In the genomic region with DNA sequence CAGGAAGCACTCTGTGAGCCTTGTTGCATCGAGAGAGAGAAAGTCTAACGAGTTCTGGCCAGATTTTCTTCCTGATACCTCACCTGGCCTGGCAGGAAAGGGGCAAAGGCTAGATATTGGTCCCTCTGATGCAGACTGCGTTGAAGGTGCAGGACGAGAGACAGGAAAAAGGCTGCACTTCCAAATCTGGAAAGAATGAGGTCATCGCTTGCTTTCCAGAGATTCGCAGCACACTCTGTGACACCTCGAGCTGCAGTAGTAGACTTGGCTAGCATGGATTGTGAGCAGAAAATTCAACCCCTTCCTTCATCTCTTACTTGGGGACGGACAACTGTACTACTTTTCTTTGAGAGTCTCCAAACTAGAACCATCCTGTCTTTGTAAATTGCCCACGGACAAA, we compare ENCODE assay signal across 33 mouse cellular contexts. TPM values are rescaled to one million over a fixed set of nuclear protein-coding genes. Genes with fewer than 3 reads are reported as not detected.
DNase-seq lines count a peak whose midpoint lies in the region; ATAC-seq and TF ChIP-seq lines count a peak whose summit lies in the region.
"Had no signal": no experiment of that assay in that cellular context is flagged by ENCODE, and none has a peak within 500 bp of the region (broad histone marks: within the 10 kb centered on the region; RNA-seq: fewer than 3 reads in every experiment).

No protein-coding gene starts in this region.

- ATAC-seq in heart, embryonic 11.5 days (replicated peaks; ENCODE audit: insufficient number of reproducible peaks, low FRiP score, low TSS enrichment) = no peak
- ATAC-seq in heart, postnatal 0 days (ENCODE audit: insufficient read depth, low read depth) = no peak
- ATAC-seq in stomach, embryonic 14.5 days (ENCODE audit: insufficient number of reproducible peaks, insufficient read depth, low FRiP score, low read depth) = no peak
- ATAC-seq in hindbrain, embryonic 14.5 days (ENCODE audit: low FRiP score) = no peak
- no peak for ATAC-seq in monocyte, adult 5-6 weeks (replicated peaks; ENCODE audit: insufficient number of reproducible peaks, low FRiP score, low TSS enrichment, poor library complexity, severe bottlenecking)
- ATAC-seq: CD4-positive, CD25-positive, alpha-beta regulatory T cell, adult 4 months; forebrain, embryonic 16.5 days had no signal

- DNase-seq in heart, adult 8-10 months (ENCODE audit: low spot score) = no peak
- DNase-seq in heart, postnatal 0 days (ENCODE audit: low spot score) = no peak
- no peak for DNase-seq in heart, postnatal 25 days (ENCODE audit: low spot score)
- DNase-seq in brain, adult 2 months (ENCODE audit: low read depth, low spot score) = peak; percentile 5
- DNase-seq in hindbrain, embryonic 14.5 days (ENCODE audit: low spot score) = no peak
- DNase-seq: adrenal gland, postnatal 36 days; cerebellum, adult 11-12 months; cerebellum, postnatal 10 days; gastrocnemius, postnatal 14 days; heart, postnatal 4 days; kidney, adult 11 months; kidney, postnatal 4 days; layer of hippocampus, adult 9-11 months; left cerebral cortex, postnatal 4 days; lung, adult 18-20 months; right cerebral cortex, postnatal 14 days; spleen, adult 18-20 months; thymus, adult 2 months; thymus, postnatal 4 days had no signal

- H3K4me2 ChIP-seq in heart, embryonic 11.5 days = peak overlapping the region; percentile 47
- peak overlapping the region; percentile 22 for H3K4me2 ChIP-seq in heart, postnatal 0 days (ENCODE audit: low read depth, low read length)
- 0 out of 2 replicates have a peak overlapping the region, but pooled peaks have one; percentile 5 for H3K4me2 ChIP-seq in stomach, embryonic 14.5 days (replicated peaks; ENCODE audit: low read depth, low read length)
- no peak overlapping the region for H3K4me2 ChIP-seq in hindbrain, embryonic 14.5 days (replicated peaks)
- H3K4me2 ChIP-seq: hindbrain, embryonic 15.5 days; kidney, embryonic 15.5 days; limb, embryonic 15.5 days; midbrain, embryonic 12.5 days had no signal

- no peak for TF ChIP-seq EP300 in heart, postnatal 0 days (IDR thresholded peaks at IDR 0.05; ENCODE audit: low read depth)

- no peak for TF ChIP-seq CTCF in heart, postnatal 0 days (IDR thresholded peaks at IDR 0.05; ENCODE audit: low read depth)

- no peaks in the 10 kb centered on the region for H3K9me3 ChIP-seq in heart, embryonic 11.5 days (replicated peaks; ENCODE audit: control insufficient read depth, low read length)
- no peaks in the 10 kb centered on the region for H3K9me3 ChIP-seq in heart, postnatal 0 days (replicated peaks; ENCODE audit: control insufficient read depth, low read length)
- no peaks in the 10 kb centered on the region for H3K9me3 ChIP-seq in stomach, embryonic 14.5 days (ENCODE audit: control insufficient read depth, low read depth, low read length)
- H3K9me3 ChIP-seq in hindbrain, embryonic 14.5 days (ENCODE audit: control insufficient read depth, low read length) = no peaks in the 10 kb centered on the region
- H3K9me3 ChIP-seq: embryonic facial prominence, embryonic 10.5 days; forebrain, embryonic 10.5 days; hindbrain, embryonic 15.5 days; kidney, embryonic 15.5 days; limb, embryonic 15.5 days; midbrain, embryonic 12.5 days had no signal

- no peak overlapping the region for H3K27ac ChIP-seq in heart, embryonic 11.5 days (ENCODE audit: low read depth, low read length)
- H3K27ac ChIP-seq in heart, postnatal 0 days (ENCODE audit: low read depth) = no peak overlapping the region
- H3K27ac ChIP-seq in stomach, embryonic 14.5 days (ENCODE audit: low read length) = no peak overlapping the region
- no peak overlapping the region for H3K27ac ChIP-seq in hindbrain, embryonic 14.5 days
- H3K27ac ChIP-seq: embryonic facial prominence, embryonic 10.5 days; forebrain, embryonic 10.5 days; hindbrain, embryonic 15.5 days; kidney, embryonic 15.5 days; limb, embryonic 15.5 days; midbrain, embryonic 12.5 days had no signal

- H3K9ac ChIP-seq in heart, embryonic 11.5 days (ENCODE audit: low read depth, low read length) = no peak overlapping the region
- H3K9ac ChIP-seq in heart, postnatal 0 days (replicated peaks; ENCODE audit: low read depth, low read length) = no peak overlapping the region
- no peak overlapping the region for H3K9ac ChIP-seq in stomach, embryonic 14.5 days (replicated peaks; ENCODE audit: low read depth, low read length)
- no peak overlapping the region for H3K9ac ChIP-seq in hindbrain, embryonic 14.5 days
- H3K9ac ChIP-seq: hindbrain, embryonic 15.5 days; kidney, embryonic 15.5 days; limb, embryonic 15.5 days; midbrain, embryonic 12.5 days had no signal

- no peaks in the 10 kb centered on the region for H3K4me1 ChIP-seq in heart, embryonic 11.5 days (ENCODE audit: control insufficient read depth, insufficient read depth, low read length)
- H3K4me1 ChIP-seq in heart, postnatal 0 days (ENCODE audit: control insufficient read depth, insufficient read depth) = 0 out of 2 replicates have a peak, but pooled peaks cover 6% of the 10 kb centered on the region
- no peaks in the 10 kb centered on the region for H3K4me1 ChIP-seq in stomach, embryonic 14.5 days (ENCODE audit: control insufficient read depth, insufficient read depth, low read length)
- peaks cover 3% of the 10 kb centered on the region; the same call in 1 of the 2 replicates for H3K4me1 ChIP-seq in hindbrain, embryonic 14.5 days (replicated peaks; ENCODE audit: control insufficient read depth, insufficient read depth, low read length)

- H3K4me3 ChIP-seq in heart, embryonic 11.5 days (ENCODE audit: low read depth, low read length) = no peak overlapping the region
- 0 out of 2 replicates have a peak overlapping the region, but pooled peaks have one; percentile 3 for H3K4me3 ChIP-seq in heart, postnatal 0 days (ENCODE audit: low read depth, low read length)
- H3K4me3 ChIP-seq in stomach, embryonic 14.5 days (ENCODE audit: low read depth, low read length) = no peak overlapping the region
- H3K4me3 ChIP-seq in hindbrain, embryonic 14.5 days (replicated peaks; ENCODE audit: low read length) = no peak overlapping the region
- H3K4me3 ChIP-seq: embryonic facial prominence, embryonic 10.5 days; forebrain, embryonic 10.5 days; hindbrain, embryonic 15.5 days; kidney, embryonic 15.5 days; limb, embryonic 15.5 days; midbrain, embryonic 12.5 days had no signal

- peaks cover 20% of the 10 kb centered on the region for H3K27me3 ChIP-seq in heart, embryonic 11.5 days (ENCODE audit: control insufficient read depth, insufficient read depth, low read length)
- peaks cover 38% of the 10 kb centered on the region for H3K27me3 ChIP-seq in heart, postnatal 0 days (ENCODE audit: control insufficient read depth, insufficient read depth, low read length)
- H3K27me3 ChIP-seq in stomach, embryonic 14.5 days (ENCODE audit: control insufficient read depth, insufficient read depth, low read length) = no peaks in the 10 kb centered on the region
- peaks cover 49% of the 10 kb centered on the region for H3K27me3 ChIP-seq in hindbrain, embryonic 14.5 days (ENCODE audit: control insufficient read depth, insufficient read depth, low read length)

- intact Hi-C loops in heart, postnatal 25 days (cut with DNase I) = no loop called here

- WGBS in heart, embryonic 11.5 days (ENCODE audit: insufficient replicate concordance) = 4% methylated on average over 9 of the region's 9 CpGs
- 5% methylated on average over 9 of the region's 9 CpGs for WGBS in heart, postnatal 0 days
- 18% methylated on average over 9 of the region's 9 CpGs for WGBS in stomach, embryonic 14.5 days
- WGBS in hindbrain, embryonic 14.5 days = 45% methylated on average over 9 of the region's 9 CpGs

- H3K36me3 ChIP-seq in heart, embryonic 11.5 days (ENCODE audit: control insufficient read depth, insufficient read depth, low read length) = no peaks in the 10 kb centered on the region
- H3K36me3 ChIP-seq in heart, postnatal 0 days (replicated peaks; ENCODE audit: control insufficient read depth, insufficient read depth, low read length) = no peaks in the 10 kb centered on the region
- H3K36me3 ChIP-seq in stomach, embryonic 14.5 days (ENCODE audit: control insufficient read depth, insufficient read depth, low read length) = no peaks in the 10 kb centered on the region
- no peaks in the 10 kb centered on the region for H3K36me3 ChIP-seq in hindbrain, embryonic 14.5 days (replicated peaks; ENCODE audit: control insufficient read depth, insufficient read depth)
- H3K36me3 ChIP-seq: embryonic facial prominence, embryonic 10.5 days; forebrain, embryonic 10.5 days; hindbrain, embryonic 15.5 days; kidney, embryonic 15.5 days; limb, embryonic 15.5 days; midbrain, embryonic 12.5 days had no signal

RNA-seq across cellular contexts. Expression of gene Ttc6, which starts 7.9 kb away (rescaled TPM):
- polyA plus RNA-seq in heart, embryonic 11.5 days (2014; fragmentation: Nextera tagmentation; extraction: Ambion mirVana) = 0.10 and 0.49 TPM in 2 replicates
- total RNA-seq in heart, adult 8-10 months (2022) = not detected
- total RNA-seq in heart, postnatal 0 days (2014; rRNA removed; ENCODE audit: low replicate concordance) = 0.15 TPM in 1 of 2 replicates, not detected in the other
- polyA plus RNA-seq in heart, postnatal 0 days (2015; fragmentation: Nextera tagmentation; extraction: Ambion mirVana) = 0.01 TPM in 1 of 2 replicates, not detected in the other
- under 1 TPM in 1 of 2 experiments, not detected in 1; 0.08 TPM for total RNA-seq in heart, postnatal 25 days (2021)
- 9.0 and 11.4 TPM in 2 replicates for polyA plus RNA-seq in stomach, embryonic 14.5 days (2014; fragmentation: Nextera tagmentation; extraction: Ambion mirVana)
- polyA plus RNA-seq in hindbrain, embryonic 14.5 days (2014; fragmentation: Nextera tagmentation; extraction: Ambion mirVana) = 0.96 and 1.6 TPM in 2 replicates
- 0.19 TPM in 1 of 3 replicates, not detected in the others for total RNA-seq in monocyte, adult 5-6 weeks (2017)
- total RNA-seq: adrenal gland, adult 18-20 months; adrenal gland, postnatal 36 days; gastrocnemius, postnatal 14 days; megakaryocyte, adult 5-6 weeks had no signal
- polyA plus RNA-seq: CD4-positive, CD25-positive, alpha-beta regulatory T cell, adult 4 months had no signal

RNA-seq across cellular contexts. Expression of gene Foxa1, which starts 25.1 kb away (rescaled TPM):
- polyA plus RNA-seq in heart, embryonic 11.5 days (2014; fragmentation: Nextera tagmentation; extraction: Ambion mirVana) = 0.27 and 0.59 TPM in 2 replicates
- total RNA-seq in heart, adult 8-10 months (2022) = under 1 TPM in 1 of 4 experiments, not detected in 3; 0.14 TPM
- total RNA-seq in heart, postnatal 0 days (2014; rRNA removed; ENCODE audit: low replicate concordance) = 1.6 TPM in 1 of 2 replicates, not detected in the other
- polyA plus RNA-seq in heart, postnatal 0 days (2015; fragmentation: Nextera tagmentation; extraction: Ambion mirVana) = 0.18 TPM in 1 of 2 replicates, not detected in the other
- not detected for total RNA-seq in heart, postnatal 25 days (2021)
- 19.6 and 20.0 TPM in 2 replicates for polyA plus RNA-seq in stomach, embryonic 14.5 days (2014; fragmentation: Nextera tagmentation; extraction: Ambion mirVana)
- polyA plus RNA-seq in hindbrain, embryonic 14.5 days (2014; fragmentation: Nextera tagmentation; extraction: Ambion mirVana) = 1.1 and 1.2 TPM in 2 replicates
- not detected in 3 replicates for total RNA-seq in monocyte, adult 5-6 weeks (2017)
- total RNA-seq: adrenal gland, adult 18-20 months; adrenal gland, postnatal 36 days; gastrocnemius, postnatal 14 days; heart, postnatal 4 days; left cerebral cortex, postnatal 4 days; megakaryocyte, adult 5-6 weeks had no signal
- polyA plus RNA-seq: CD4-positive, CD25-positive, alpha-beta regulatory T cell, adult 4 months; cortical plate, adult 2 months; limb, embryonic 15.5 days had no signal
